Mouse (Mus musculus): Measurements from ENCODE around the gene Xrcc3.

GRCm38 (mm10) chr12:111853546-111853945 lies 39.9 kb upstream of the Xrcc3 start:
- TF ChIP-seq CTCF (IDR thresholded peaks at IDR 0.05; ENCODE audit: borderline replicate concordance, extremely low read depth, insufficient read depth, insufficient read length): no peak
- no peak for TF ChIP-seq POLR2A (IDR thresholded peaks at IDR 0.05; ENCODE audit: borderline replicate concordance, extremely low read depth, insufficient read depth, insufficient read length, poor library complexity, severe bottlenecking)

All from brain, embryonic 14.5 days (tissue).